Mouse (Mus musculus) hindbrain, embryonic 16.5 days (tissue): ENCODE data around the gene Gm44502. TPM values are rescaled to one million over a fixed set of nuclear protein-coding genes. Genes with fewer than 3 reads are reported as not detected.
"Not testable (repeated sequence)": the region's sequence is repeated elsewhere in the genome, so short reads cannot be mapped to it uniquely, and the experiment has no call there.

ENCODE experiments used
- ATAC-seq: fragments of 200-750 bp; cut with Nextera tagmentation; 2 replicates; pipeline ENCODE4 v1.8.0; 2017; ENCODE audit warnings: moderate TSS enrichment, moderate library complexity
- H3K27ac ChIP-seq: fragments of 300-500 bp; sonication (generic); 2 replicates; pipeline ENCODE4 v1.5.1; 2014; ENCODE audit warnings: low read depth, mild to moderate bottlenecking, control low read depth, low read length, moderate library complexity
- H3K27me3 ChIP-seq: fragments of 300-500 bp; sonication (generic); replicated peaks from 2 replicates; pipeline ENCODE4 v1.6.1; 2014; ENCODE audit warnings: low read length; ENCODE audit not compliant: control insufficient read depth, insufficient read depth
- H3K36me3 ChIP-seq: fragments of 300-500 bp; sonication (generic); 2 replicates; pipeline ENCODE4 v1.6.1; 2014; ENCODE audit warnings: mild to moderate bottlenecking, low read length, moderate library complexity, mixed read lengths; ENCODE audit not compliant: control insufficient read depth, insufficient read depth
- H3K4me1 ChIP-seq: fragments of 300-500 bp; sonication (generic); 2 replicates; pipeline ENCODE4 v1.6.1; 2014; ENCODE audit warnings: low read depth, low read length; ENCODE audit not compliant: control insufficient read depth, insufficient read depth
- H3K4me2 ChIP-seq: fragments of 300-500 bp; sonication (generic); 2 replicates; pipeline ENCODE4 v1.6.1; 2014; ENCODE audit warnings: mild to moderate bottlenecking, low read length, control low read depth, moderate library complexity
- H3K4me3 ChIP-seq: fragments of 300-500 bp; sonication (generic); 2 replicates; pipeline ENCODE4 v1.5.1; 2014; ENCODE audit warnings: mild to moderate bottlenecking, low read length, control low read depth, moderate library complexity
- H3K9ac ChIP-seq: fragments of 300-500 bp; sonication (generic); 2 replicates; pipeline ENCODE4 v1.6.1; 2014; ENCODE audit warnings: low read depth, mild to moderate bottlenecking, control low read depth, low read length, moderate library complexity
- H3K9me3 ChIP-seq: fragments of 300-500 bp; sonication (generic); 2 replicates; pipeline ENCODE4 v1.6.1; 2014; ENCODE audit warnings: mild to moderate bottlenecking, low read length, moderate library complexity; ENCODE audit not compliant: control insufficient read depth
- WGBS: fragments of 180-500 bp; shearing (Covaris S2); extraction: QIAGEN DNeasy Blood & Tissue Kit; methylation state at CpG from one replicate; pipeline ENCODE4 v1.1.7; 2014; 5-methylcytosine and 5-hydroxymethylcytosine counted together
- polyA plus RNA-seq: library from polyadenylated mRNA; unstranded; fragments of >200 nt; fragmentation: Nextera tagmentation; extraction: Ambion mirVana; gene quantifications from 2 replicates; pipeline ENCODE4 v1.2.1, GENCODE M21; 2015

Gm44502 gene
- polyA plus RNA-seq, 1 experiment from 2014 or later = 0.11 TPM

DNA sequence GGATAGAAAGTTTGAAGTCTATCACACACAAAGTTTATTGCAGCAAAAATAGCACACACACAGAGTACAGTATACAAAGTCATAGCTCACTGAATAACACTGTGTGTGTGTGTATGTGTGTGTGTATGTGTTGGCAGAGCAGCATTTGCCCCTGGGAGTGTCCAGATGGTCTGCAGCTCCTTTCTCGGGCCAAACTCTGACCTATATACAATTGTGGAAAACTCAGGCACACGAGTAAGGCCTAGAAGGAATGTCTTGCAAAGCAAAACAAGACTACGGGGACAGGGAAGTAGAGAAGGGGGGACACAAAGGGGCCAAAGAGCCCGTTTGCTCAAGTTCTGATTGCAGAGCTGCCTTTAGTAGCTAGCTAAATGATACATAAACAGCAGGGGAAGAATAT, 3.5 kb upstream of the Gm44502 start:
- 71% methylated on average over 4 of the region's 4 CpGs for WGBS
- H3K9me3 ChIP-seq = no peaks in the 10 kb centered on the region
- H3K9ac ChIP-seq = no peak overlapping the region
- no peaks in the 10 kb centered on the region for H3K27me3 ChIP-seq
- H3K27ac ChIP-seq = no peak overlapping the region
- H3K4me2 ChIP-seq = no peak overlapping the region
- peaks cover 11% of the 10 kb centered on the region for H3K4me1 ChIP-seq
- H3K4me3 ChIP-seq = no peak overlapping the region
- peaks cover under 1% of the 10 kb centered on the region; the same call in 1 of the 2 replicates for H3K36me3 ChIP-seq
- ATAC-seq = no peak

DNA sequence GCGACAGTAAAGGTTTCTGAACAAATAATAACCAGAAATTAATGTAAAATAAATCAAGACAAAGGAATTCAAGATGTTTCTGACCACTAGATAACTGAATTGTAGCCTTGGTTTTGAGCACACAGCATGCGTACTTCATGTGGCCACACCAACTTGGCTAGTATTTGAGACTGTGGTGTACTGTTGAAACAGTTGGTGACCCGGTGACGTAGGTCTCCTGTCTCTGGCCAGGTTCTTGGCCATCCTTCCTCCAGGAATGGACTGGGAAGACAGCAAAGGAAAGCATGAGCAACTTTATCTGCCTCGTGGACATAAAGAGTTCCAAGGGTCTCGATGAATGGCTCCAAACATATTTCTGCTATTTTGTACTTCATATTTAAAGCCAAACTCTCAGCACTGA, 2.3 kb upstream of the Gm44502 start:
- peaks cover 3% of the 10 kb centered on the region; the same call in 1 of the 2 replicates for H3K36me3 ChIP-seq
- no peak overlapping the region for H3K27ac ChIP-seq
- H3K9me3 ChIP-seq = no peaks in the 10 kb centered on the region
- H3K9ac ChIP-seq = no peak overlapping the region
- WGBS = 96% methylated on average over 6 of the region's 6 CpGs
- H3K27me3 ChIP-seq = no peaks in the 10 kb centered on the region
- no peak for ATAC-seq
- H3K4me1 ChIP-seq = peaks cover 11% of the 10 kb centered on the region
- no peak overlapping the region for H3K4me3 ChIP-seq
- no peak overlapping the region for H3K4me2 ChIP-seq

DNA sequence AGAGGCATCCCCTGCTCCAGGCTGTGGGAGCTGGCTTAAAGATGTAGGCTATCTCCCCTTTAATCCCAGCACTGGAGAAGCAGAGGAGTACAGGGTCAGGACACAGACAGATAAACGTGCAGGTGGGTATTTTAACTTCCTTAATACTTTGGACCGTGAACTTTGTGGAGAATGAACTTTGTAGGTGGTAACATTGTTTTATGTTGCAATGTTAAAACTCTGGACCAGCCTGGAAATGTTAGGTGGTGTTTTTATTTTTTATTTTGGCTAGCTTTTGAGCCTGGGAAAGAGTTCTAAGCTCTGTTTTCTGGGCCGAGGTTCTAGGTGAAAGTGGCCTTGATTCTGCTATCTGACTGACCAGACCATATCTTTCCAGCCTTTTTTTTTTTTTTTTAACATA, 1.8 kb upstream of the Gm44502 start:
- no peak overlapping the region for H3K4me2 ChIP-seq

DNA sequence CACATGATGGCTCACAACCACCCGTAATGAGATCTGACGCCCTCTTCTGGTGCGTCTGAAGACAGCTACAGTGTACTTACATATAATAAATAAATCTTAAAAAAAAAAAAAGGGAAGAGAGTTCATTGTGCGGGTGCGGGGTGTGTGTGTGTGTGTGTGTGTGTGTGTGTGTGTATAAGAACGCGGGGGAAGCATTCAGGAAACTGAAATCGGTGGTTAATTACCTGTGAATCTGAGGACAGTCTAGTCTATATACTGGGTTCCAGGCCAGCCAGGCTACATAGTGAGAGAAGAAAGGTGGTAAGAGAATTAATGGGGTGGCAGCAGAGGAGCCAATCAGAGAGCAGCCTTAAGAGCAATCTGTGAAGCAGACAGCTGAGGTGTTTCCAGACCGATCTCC, 1.3 kb upstream of the Gm44502 start:
- Histone ChIP-seq H3K4me2 (peak overlapping the region; percentile 95), H3K36me3 (peaks cover 13% of the 10 kb centered on the region), H3K4me1 (peaks cover 11% of the 10 kb centered on the region)
- 91% methylated on average over 7 of the region's 9 CpGs for WGBS
- ATAC-seq, H3K27ac ChIP-seq, H3K9me3 ChIP-seq, H3K27me3 ChIP-seq, H3K4me3 ChIP-seq, H3K9ac ChIP-seq: not testable (repeated sequence)

More for the DNA sequence above, 1.8 kb upstream of the Gm44502 start:
- Histone ChIP-seq H3K9me3 (no peaks in the 10 kb centered on the region), H3K27me3 (no peaks in the 10 kb centered on the region), H3K4me1 (peaks cover 11% of the 10 kb centered on the region), H3K36me3 (peaks cover 8% of the 10 kb centered on the region), H3K27ac (no peak overlapping the region), H3K4me3 (no peak overlapping the region), H3K9ac (no peak overlapping the region)
- 87% methylated on average over 3 of the region's 3 CpGs for WGBS
- ATAC-seq = no peak

- H3K27me3 ChIP-seq = no peaks in the 10 kb centered on the region
- ATAC-seq = no peak
- peaks cover 11% of the 10 kb centered on the region for H3K4me1 ChIP-seq
- H3K9ac ChIP-seq = peak overlapping the region; percentile 88
- peaks cover 14% of the 10 kb centered on the region for H3K36me3 ChIP-seq
- 42% methylated on average over 6 of the region's 6 CpGs for WGBS
- H3K27ac ChIP-seq = peak overlapping the region; percentile 92
- no peaks in the 10 kb centered on the region for H3K9me3 ChIP-seq
- peak overlapping the region; percentile 68 for H3K4me3 ChIP-seq
- H3K4me2 ChIP-seq = peak overlapping the region; percentile 95
These were observed 845 bp upstream of the Gm44502 start for GRCm38 (mm10) chr15:89430341-89430740.

- Histone ChIP-seq H3K27me3 (no peaks in the 10 kb centered on the region), H3K9ac (peak overlapping the region; percentile 88), H3K4me3 (peak overlapping the region; percentile 68), H3K27ac (peak overlapping the region; percentile 92), H3K36me3 (peaks cover 14% of the 10 kb centered on the region), H3K9me3 (no peaks in the 10 kb centered on the region), H3K4me2 (peak overlapping the region; percentile 95), H3K4me1 (peaks cover 11% of the 10 kb centered on the region)
- 5% methylated on average over 22 of the region's 22 CpGs for WGBS
- ATAC-seq = peak; percentile 51
These were observed 610 bp downstream of the Gm44502 start for GRCm38 (mm10) chr15:89428821-89429351.

GRCm38 (mm10) chr15:89428136-89428790, 1.2 kb downstream of the Gm44502 start:
- Histone ChIP-seq H3K27me3 (no peaks in the 10 kb centered on the region), H3K27ac (no peak overlapping the region; the same call in 1 of the 2 replicates), H3K4me3 (peak overlapping the region; percentile 68), H3K9me3 (no peaks in the 10 kb centered on the region), H3K36me3 (peaks cover 14% of the 10 kb centered on the region), H3K4me1 (peaks cover 11% of the 10 kb centered on the region), H3K4me2 (peak overlapping the region; percentile 95), H3K9ac (peak overlapping the region; percentile 88)
- 84% methylated on average over 19 of the region's 19 CpGs for WGBS
- no peak for ATAC-seq

- Histone ChIP-seq H3K4me2 (no peak overlapping the region), H3K9me3 (no peaks in the 10 kb centered on the region), H3K4me3 (no peak overlapping the region), H3K27ac (no peak overlapping the region), H3K27me3 (no peaks in the 10 kb centered on the region), H3K36me3 (peaks cover 14% of the 10 kb centered on the region), H3K4me1 (peaks cover 11% of the 10 kb centered on the region), H3K9ac (no peak overlapping the region)
- ATAC-seq = no peak
- 93% methylated on average over 10 of the region's 10 CpGs for WGBS
These were observed 2.8 kb downstream of the Gm44502 start for GRCm38 (mm10) chr15:89426716-89427115.

DNA sequence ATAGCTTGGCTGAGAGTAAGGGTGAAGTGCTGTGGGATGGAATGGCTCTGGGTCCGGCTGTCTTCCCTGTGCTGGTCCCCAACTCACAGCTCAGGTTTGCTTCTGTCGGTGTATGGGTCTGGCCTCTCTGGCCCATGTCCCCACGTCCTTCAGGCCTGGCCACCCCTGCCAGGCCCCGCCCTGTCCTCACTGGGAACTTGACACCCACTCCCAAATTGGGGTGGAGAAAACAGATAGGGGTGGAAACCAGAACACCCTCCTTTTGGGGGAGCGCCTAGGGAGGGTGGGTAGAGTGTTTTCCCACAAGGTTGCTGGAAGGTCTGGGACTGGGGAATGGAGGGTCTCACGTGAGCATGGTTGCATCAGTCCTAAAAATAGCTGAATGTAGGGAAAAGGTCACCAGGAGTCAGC, 3.8 kb downstream of the Gm44502 start, which contains the start of gene Cpt1b:
Gene Cpt1b (minus strand): TSS at position 153 of the 411 bp plus-strand sequence.
- H3K9me3 ChIP-seq = no peaks in the 10 kb centered on the region
- no peak within 1 kb of the TSS for H3K4me2 ChIP-seq

More for the DNA sequence above, 3.8 kb downstream of the Gm44502 start, which contains the start of gene Cpt1b:
- Histone ChIP-seq H3K9ac (no peak within 1 kb of the TSS; the same call in 1 of the 2 replicates), H3K27me3 (no peaks in the 10 kb centered on the region), H3K4me3 (no peak within 1 kb of the TSS), H3K27ac (no peak within 1 kb of the TSS), H3K4me1 (peaks cover 11% of the 10 kb centered on the region), H3K36me3 (peaks cover 14% of the 10 kb centered on the region)
- 40% methylated on average over 6 of the region's 6 CpGs for WGBS
- ATAC-seq = no peak
